ENCODE assay signal across 27 mouse cellular contexts in genomic region chr7:69167456-69167855, GRCm38 (mm10).
DNase-seq lines count a peak whose midpoint lies in the region; ATAC-seq lines count a peak whose summit lies in the region.
"Had no signal": no experiment of that assay in that cellular context is flagged by ENCODE, and none has a peak within 500 bp of the region (broad histone marks: within the 10 kb centered on the region; RNA-seq: fewer than 3 reads in every experiment).

No protein-coding gene starts in this region.

- 21% methylated on average over 2 of the region's 2 CpGs for WGBS in lung, embryonic 15.5 days
- 26% methylated on average over 2 of the region's 2 CpGs for WGBS in embryonic facial prominence, embryonic 14.5 days

- no peaks in the 10 kb centered on the region for H3K27me3 ChIP-seq in lung, embryonic 15.5 days
- no peaks in the 10 kb centered on the region for H3K27me3 ChIP-seq in embryonic facial prominence, embryonic 14.5 days (replicated peaks; ENCODE audit: control insufficient read depth, insufficient read depth, low read length)
- H3K27me3 ChIP-seq: heart, embryonic 12.5 days; hindbrain, embryonic 12.5 days; limb, embryonic 15.5 days; megakaryocyte, embryonic 14.5 days; midbrain, embryonic 15.5 days; neural tube, embryonic 12.5 days; Patski had no signal

- no peak overlapping the region for H3K27ac ChIP-seq in lung, embryonic 15.5 days
- H3K27ac ChIP-seq in embryonic facial prominence, embryonic 14.5 days (replicated peaks; ENCODE audit: low read depth, low read length), result no peak overlapping the region
- H3K27ac ChIP-seq: hindbrain, embryonic 12.5 days; limb, embryonic 15.5 days; midbrain, embryonic 15.5 days; neural tube, embryonic 12.5 days had no signal

- no peaks in the 10 kb centered on the region for H3K4me1 ChIP-seq in lung, embryonic 15.5 days
- no peaks in the 10 kb centered on the region for H3K4me1 ChIP-seq in embryonic facial prominence, embryonic 14.5 days (ENCODE audit: control insufficient read depth, insufficient read depth, low read length)
- H3K4me1 ChIP-seq: heart, embryonic 12.5 days; hindbrain, embryonic 12.5 days; limb, embryonic 15.5 days; megakaryocyte, embryonic 14.5 days; midbrain, embryonic 15.5 days; neural tube, embryonic 12.5 days had no signal

- intact Hi-C loops in heart, postnatal 10 days (cut with DNase I), result no loop called here

- no peaks in the 10 kb centered on the region for H3K36me3 ChIP-seq in lung, embryonic 15.5 days
- no peaks in the 10 kb centered on the region for H3K36me3 ChIP-seq in embryonic facial prominence, embryonic 14.5 days (ENCODE audit: control insufficient read depth, insufficient read depth, low read length)
- H3K36me3 ChIP-seq: heart, embryonic 12.5 days; hindbrain, embryonic 12.5 days; limb, embryonic 15.5 days; midbrain, embryonic 15.5 days; neural tube, embryonic 12.5 days had no signal

- no peak overlapping the region for H3K4me2 ChIP-seq in lung, embryonic 15.5 days
- H3K4me2 ChIP-seq in embryonic facial prominence, embryonic 14.5 days (ENCODE audit: low read depth, low read length), result no peak overlapping the region
- H3K4me2 ChIP-seq: heart, embryonic 12.5 days; hindbrain, embryonic 12.5 days; limb, embryonic 15.5 days; midbrain, embryonic 15.5 days; neural tube, embryonic 12.5 days had no signal

- peak; percentile 67 for DNase-seq in embryo, embryonic 10 days (ENCODE audit: low spot score)
- no peak for DNase-seq in embryo, embryonic 9.5 days (ENCODE audit: extremely low spot score)
- DNase-seq in lung, adult 18-20 months, result no peak
- DNase-seq in embryonic facial prominence, embryonic 14.5 days (ENCODE audit: low spot score), result peak; percentile 20
- DNase-seq in heart, postnatal 10 days, result no peak
- DNase-seq: adrenal gland, adult 2 months; cerebellum, adult 11 months; cerebellum, adult 9-11 months; gastrocnemius, postnatal 14 days; heart, adult 18-20 months; heart, postnatal 14 days; kidney, adult 8-10 months; kidney, postnatal 10 days; left cerebral cortex, postnatal 4 days; thymus, postnatal 14 days had no signal

- no peak overlapping the region for H3K4me3 ChIP-seq in lung, embryonic 15.5 days
- H3K4me3 ChIP-seq in embryonic facial prominence, embryonic 14.5 days (ENCODE audit: low read depth, low read length), result no peak overlapping the region
- H3K4me3 ChIP-seq: heart, embryonic 12.5 days; hindbrain, embryonic 12.5 days; limb, embryonic 15.5 days; megakaryocyte, embryonic 14.5 days; midbrain, embryonic 15.5 days; neural tube, embryonic 12.5 days had no signal

- no peaks in the 10 kb centered on the region for H3K9me3 ChIP-seq in lung, embryonic 15.5 days
- no peaks in the 10 kb centered on the region for H3K9me3 ChIP-seq in embryonic facial prominence, embryonic 14.5 days (ENCODE audit: control insufficient read depth, low read length)
- H3K9me3 ChIP-seq: heart, embryonic 12.5 days; hindbrain, embryonic 12.5 days; limb, embryonic 15.5 days; midbrain, embryonic 15.5 days; neural tube, embryonic 12.5 days had no signal

- peak; percentile 52; the same call in 1 of the 2 replicates for ATAC-seq in lung, embryonic 15.5 days (ENCODE audit: borderline replicate concordance, extremely low read depth, low FRiP score, low TSS enrichment)
- ATAC-seq in embryonic facial prominence, embryonic 14.5 days (ENCODE audit: low read depth), result no peak
- no peak for ATAC-seq in megakaryocyte-erythroid progenitor cell, adult 5-6 weeks (replicated peaks; ENCODE audit: low FRiP score, low TSS enrichment, poor library complexity, severe bottlenecking)
- ATAC-seq: CD4-positive, CD25-positive, alpha-beta regulatory T cell, adult 4 months; forebrain, embryonic 16.5 days; inflammation-experienced regulatory T-cells, adult 6 months; midbrain, embryonic 15.5 days; Patski had no signal

- H3K9ac ChIP-seq in lung, embryonic 15.5 days, result no peak overlapping the region
- no peak overlapping the region for H3K9ac ChIP-seq in embryonic facial prominence, embryonic 14.5 days (ENCODE audit: low read depth, low read length)
- H3K9ac ChIP-seq: heart, embryonic 12.5 days; hindbrain, embryonic 12.5 days; limb, embryonic 15.5 days; midbrain, embryonic 15.5 days; neural tube, embryonic 12.5 days had no signal

Comparison
In these comparisons a context has a peak if more than half of its experiments do, and no peak if none do; other contexts are left out.
1. DNase-seq: peak in embryo, embryonic 10 days (single experiment) and embryonic facial prominence, embryonic 14.5 days (single experiment); none in embryo, embryonic 9.5 days (single experiment), lung, adult 18-20 months (0 of 2) and heart, postnatal 10 days (0 of 2).